Mouse (Mus musculus): ENCODE measurements around the gene Gpc6.

- TF ChIP-seq CTCF (IDR thresholded peaks at IDR 0.05; ENCODE audit: low read depth) (no peak), EP300 (IDR thresholded peaks at IDR 0.05; ENCODE audit: low read depth) (no peak)
Measured at GRCm38 (mm10) chr14:117785507-117786085, 860.5 kb downstream of the Gpc6 start.

Measured in heart, postnatal 0 days (tissue).